ENCODE assay signal across 21 mouse cellular contexts in the genomic region with DNA sequence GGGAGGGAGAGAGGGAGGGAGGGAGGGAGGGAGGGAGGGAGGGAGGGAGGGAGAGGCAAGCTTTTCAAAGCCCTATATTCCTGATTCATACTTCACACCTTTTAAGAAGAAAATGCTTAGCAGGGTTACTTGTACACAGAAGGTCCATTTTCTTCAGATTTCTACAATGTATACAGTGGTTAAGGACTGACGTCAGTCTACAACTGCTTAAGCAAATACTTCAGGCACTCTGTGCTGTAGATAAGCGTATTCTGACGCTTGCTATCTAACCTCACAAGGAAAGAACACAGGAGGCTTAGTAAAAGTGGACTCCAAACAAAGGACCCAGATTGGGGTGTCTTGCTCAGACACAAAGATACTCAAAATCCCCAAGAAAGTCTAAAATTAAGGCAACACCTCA. TPM values are rescaled to one million over a fixed set of nuclear protein-coding genes. Genes with fewer than 3 reads are reported as not detected.
DNase-seq lines count a peak whose midpoint lies in the region; ATAC-seq lines count a peak whose summit lies in the region.
"Had no signal": no experiment of that assay in that cellular context is flagged by ENCODE, and none has a peak within 500 bp of the region (broad histone marks: within the 10 kb centered on the region; RNA-seq: fewer than 3 reads in every experiment).

No protein-coding gene starts in this region.

- H3K27me3 ChIP-seq in lung, embryonic 16.5 days (ENCODE audit: control insufficient read depth, insufficient read depth, low read depth, low read length) = peaks cover 6% of the 10 kb centered on the region; the same call in 1 of the 2 replicates
- H3K27me3 ChIP-seq in midbrain, embryonic 14.5 days (ENCODE audit: control insufficient read depth, insufficient read depth, low read length) = no peaks in the 10 kb centered on the region
- no peaks in the 10 kb centered on the region for H3K27me3 ChIP-seq in midbrain, embryonic 11.5 days (ENCODE audit: control insufficient read depth, insufficient read depth, low read length)
- no peaks in the 10 kb centered on the region for H3K27me3 ChIP-seq in stomach, embryonic 15.5 days (replicated peaks)
- H3K27me3 ChIP-seq: forebrain, embryonic 13.5 days had no signal

- H3K4me3 ChIP-seq in lung, embryonic 16.5 days (ENCODE audit: low read length) = no peak overlapping the region
- no peak overlapping the region for H3K4me3 ChIP-seq in midbrain, embryonic 14.5 days (replicated peaks; ENCODE audit: low read depth, low read length)
- H3K4me3 ChIP-seq in midbrain, embryonic 11.5 days (ENCODE audit: low read depth, low read length) = no peak overlapping the region
- H3K4me3 ChIP-seq in stomach, embryonic 15.5 days (replicated peaks) = no peak overlapping the region
- H3K4me3 ChIP-seq: embryonic facial prominence, embryonic 10.5 days; forebrain, embryonic 13.5 days; heart, adult 2 months; heart, embryonic 15.5 days had no signal

- peak; percentile 76 for ATAC-seq in lung, embryonic 16.5 days (ENCODE audit: low read depth)
- no peak for ATAC-seq in midbrain, embryonic 14.5 days (ENCODE audit: low FRiP score, low TSS enrichment)
- no peak for ATAC-seq in midbrain, embryonic 11.5 days (ENCODE audit: low FRiP score)
- peak; percentile 92 for ATAC-seq in stomach, embryonic 15.5 days (ENCODE audit: insufficient read depth, low FRiP score, low read depth)
- no peak for ATAC-seq in megakaryocyte-erythroid progenitor cell, adult 5-6 weeks (replicated peaks; ENCODE audit: low FRiP score, low TSS enrichment, poor library complexity, severe bottlenecking)
- ATAC-seq: forebrain, embryonic 13.5 days; forebrain, postnatal 0 days had no signal

- WGBS in lung, embryonic 16.5 days = 32% methylated on average over 3 of the region's 3 CpGs
- WGBS in midbrain, embryonic 14.5 days = 36% methylated on average over 3 of the region's 3 CpGs
- WGBS in midbrain, embryonic 11.5 days = 35% methylated on average over 3 of the region's 3 CpGs
- WGBS in stomach, embryonic 15.5 days = 59% methylated on average over 3 of the region's 3 CpGs

- H3K9ac ChIP-seq in lung, embryonic 16.5 days (ENCODE audit: low read length) = no peak overlapping the region
- H3K9ac ChIP-seq in midbrain, embryonic 14.5 days (replicated peaks; ENCODE audit: low read length) = no peak overlapping the region
- H3K9ac ChIP-seq in midbrain, embryonic 11.5 days (ENCODE audit: low read length) = no peak overlapping the region
- H3K9ac ChIP-seq in stomach, embryonic 15.5 days = no peak overlapping the region
- H3K9ac ChIP-seq: forebrain, embryonic 13.5 days; forebrain, postnatal 0 days; heart, embryonic 15.5 days had no signal

- H3K9me3 ChIP-seq in lung, embryonic 16.5 days (ENCODE audit: control insufficient read depth, low read length) = no peaks in the 10 kb centered on the region
- H3K9me3 ChIP-seq in midbrain, embryonic 14.5 days (ENCODE audit: control insufficient read depth, low read length) = no peaks in the 10 kb centered on the region
- no peaks in the 10 kb centered on the region for H3K9me3 ChIP-seq in midbrain, embryonic 11.5 days (ENCODE audit: control insufficient read depth, low read length)
- no peaks in the 10 kb centered on the region for H3K9me3 ChIP-seq in stomach, embryonic 15.5 days
- H3K9me3 ChIP-seq: embryonic facial prominence, embryonic 10.5 days; forebrain, embryonic 13.5 days; heart, embryonic 15.5 days had no signal

- no peaks in the 10 kb centered on the region for H3K4me1 ChIP-seq in lung, embryonic 16.5 days (replicated peaks; ENCODE audit: control insufficient read depth, insufficient read depth, low read length)
- peaks cover 18% of the 10 kb centered on the region for H3K4me1 ChIP-seq in midbrain, embryonic 14.5 days (ENCODE audit: control insufficient read depth, insufficient read depth, low read length)
- H3K4me1 ChIP-seq in midbrain, embryonic 11.5 days (ENCODE audit: control insufficient read depth, insufficient read depth, low read length) = peaks cover 15% of the 10 kb centered on the region
- no peaks in the 10 kb centered on the region for H3K4me1 ChIP-seq in stomach, embryonic 15.5 days
- H3K4me1 ChIP-seq: heart, embryonic 15.5 days had no signal

- no peaks in the 10 kb centered on the region for H3K36me3 ChIP-seq in lung, embryonic 16.5 days (ENCODE audit: control insufficient read depth, insufficient read depth, low read length)
- no peaks in the 10 kb centered on the region for H3K36me3 ChIP-seq in midbrain, embryonic 14.5 days (ENCODE audit: control insufficient read depth, insufficient read depth, low read length)
- H3K36me3 ChIP-seq in midbrain, embryonic 11.5 days (ENCODE audit: control insufficient read depth, insufficient read depth, low read length) = no peaks in the 10 kb centered on the region
- H3K36me3 ChIP-seq in stomach, embryonic 15.5 days = no peaks in the 10 kb centered on the region
- H3K36me3 ChIP-seq: heart, embryonic 15.5 days had no signal

- H3K27ac ChIP-seq in lung, embryonic 16.5 days (ENCODE audit: low read length) = no peak overlapping the region
- no peak overlapping the region for H3K27ac ChIP-seq in midbrain, embryonic 14.5 days (replicated peaks; ENCODE audit: low read depth, low read length)
- no peak overlapping the region for H3K27ac ChIP-seq in midbrain, embryonic 11.5 days (ENCODE audit: low read depth, low read length)
- no peak overlapping the region for H3K27ac ChIP-seq in stomach, embryonic 15.5 days
- H3K27ac ChIP-seq: embryonic facial prominence, embryonic 10.5 days; forebrain, embryonic 13.5 days; heart, adult 2 months; heart, embryonic 15.5 days had no signal

- no peak for DNase-seq in lung, postnatal 25 days (ENCODE audit: low spot score)
- DNase-seq in midbrain, embryonic 14.5 days = peak; percentile 14
- no peak for DNase-seq in midbrain, embryonic 11.5 days (ENCODE audit: low spot score, missing footprints)
- no peak for DNase-seq in urinary bladder, adult 18-20 months (ENCODE audit: low spot score in 2 of 2)
- DNase-seq: adrenal gland, adult 2 months; adrenal gland, postnatal 25 days; cerebellum, adult 18-20 months; cerebellum, adult 9-11 months; cerebellum, postnatal 36 days; forebrain, postnatal 0 days; gastrocnemius, postnatal 14 days; heart, adult 2 months; heart, postnatal 14 days had no signal

- no peak overlapping the region for H3K4me2 ChIP-seq in lung, embryonic 16.5 days (ENCODE audit: low read depth, low read length)
- no peak overlapping the region for H3K4me2 ChIP-seq in midbrain, embryonic 14.5 days (ENCODE audit: low read length)
- H3K4me2 ChIP-seq in midbrain, embryonic 11.5 days = no peak overlapping the region
- no peak overlapping the region for H3K4me2 ChIP-seq in stomach, embryonic 15.5 days
- H3K4me2 ChIP-seq: forebrain, embryonic 13.5 days; heart, embryonic 11.5 days; heart, embryonic 15.5 days had no signal

RNA-seq across cellular contexts. Expression of a gene that starts 34.6 kb away (rescaled TPM):
- polyA plus RNA-seq in lung, embryonic 16.5 days (2015; fragmentation: Nextera tagmentation; extraction: Ambion mirVana) = 3.6 and 4.1 TPM in 2 replicates
- 45.2 and 61.6 TPM in 2 replicates for polyA plus RNA-seq in midbrain, embryonic 14.5 days (2014; fragmentation: Nextera tagmentation; extraction: Ambion mirVana)
- polyA plus RNA-seq in midbrain, embryonic 11.5 days (2014; fragmentation: Nextera tagmentation; extraction: Ambion mirVana) = 38.2 and 39.6 TPM in 2 replicates
- 14.6 and 16.0 TPM in 2 replicates for polyA plus RNA-seq in stomach, embryonic 15.5 days (2015; fragmentation: Nextera tagmentation; extraction: Ambion mirVana)
- not detected in 2 replicates for total RNA-seq in megakaryocyte-erythroid progenitor cell, adult 5-6 weeks (2014; fragmentation: Nextera tagmentation)
- not detected in 2 replicates for total RNA-seq in megakaryocyte-erythroid progenitor cell, adult 5-6 weeks (2017)
- total RNA-seq: hematopoietic stem cell, adult 5-6 weeks had no signal

Comparison
In these comparisons a context has a peak if more than half of its experiments do, and no peak if none do; other contexts are left out.
1. ATAC-seq: peak in lung, embryonic 16.5 days (single experiment) and stomach, embryonic 15.5 days (single experiment); none in midbrain, embryonic 14.5 days (single experiment), midbrain, embryonic 11.5 days (single experiment) and megakaryocyte-erythroid progenitor cell, adult 5-6 weeks (single experiment).